Mouse (Mus musculus) testis, postnatal 10 days (tissue): ENCODE measurements around the gene Mcam.
A peak's percentile ranks its signal among the peaks of the same experiment; 100 is the strongest.

Experiments
- DNase-seq: peaks from one replicate; pipeline ENCODE4 v3.0.0; 2021; ENCODE audit warnings: low spot score

The Mcam gene

DNA sequence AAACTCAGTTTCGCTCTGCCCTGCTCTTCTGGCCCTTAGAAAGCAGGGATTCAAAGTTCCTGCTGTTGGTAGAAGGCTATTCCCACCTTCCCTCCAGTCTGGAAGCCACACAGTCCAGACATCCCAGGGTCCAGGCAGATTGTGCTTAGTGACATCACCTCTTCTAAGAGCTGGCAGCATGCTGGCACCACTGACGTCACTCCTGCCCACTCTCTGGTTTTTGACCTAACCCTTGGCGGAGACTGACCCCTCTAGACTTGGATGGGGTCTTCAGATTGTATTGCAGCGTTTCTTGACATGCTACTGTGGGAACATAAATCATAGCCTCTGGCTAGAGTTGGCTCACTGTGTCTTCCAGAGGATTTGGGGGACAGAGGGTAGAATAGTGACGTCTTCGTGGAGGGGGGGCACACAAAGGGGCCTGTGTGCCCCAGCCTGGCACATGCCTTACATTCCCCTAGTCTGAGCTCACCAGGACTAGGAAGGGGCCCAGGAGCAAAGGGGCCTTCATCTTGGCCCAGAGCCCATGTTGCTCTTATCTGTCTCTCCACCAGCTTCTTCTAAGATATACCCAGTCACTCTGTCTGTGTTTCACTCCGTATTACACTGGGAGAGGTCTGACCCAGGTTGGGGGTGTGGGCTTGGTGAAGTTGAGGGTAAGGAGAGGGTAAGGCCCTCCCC lies 1.6 kb downstream of the Mcam start:
- DNase-seq, result no peak

DNA sequence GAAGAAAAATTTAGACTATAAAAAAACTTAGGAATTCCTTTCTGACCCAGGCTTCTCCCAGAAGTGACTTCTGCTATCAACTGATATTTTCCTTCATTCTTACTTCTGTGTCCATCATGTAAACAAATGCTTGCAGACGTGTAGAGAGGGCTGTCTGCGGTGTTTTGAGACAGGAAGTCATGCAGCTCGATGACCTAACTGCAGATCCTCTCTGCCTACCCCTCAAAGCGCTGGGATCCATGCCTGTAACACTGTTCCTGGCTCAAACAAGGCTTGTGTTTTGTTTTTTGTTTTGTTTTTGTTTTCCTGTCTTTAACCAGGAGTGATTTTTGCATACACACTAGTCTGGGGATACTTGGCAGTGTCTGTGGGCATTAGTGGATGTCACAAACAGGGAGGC lies 3.6 kb downstream of the Mcam start:
- DNase-seq, result no peak

DNA sequence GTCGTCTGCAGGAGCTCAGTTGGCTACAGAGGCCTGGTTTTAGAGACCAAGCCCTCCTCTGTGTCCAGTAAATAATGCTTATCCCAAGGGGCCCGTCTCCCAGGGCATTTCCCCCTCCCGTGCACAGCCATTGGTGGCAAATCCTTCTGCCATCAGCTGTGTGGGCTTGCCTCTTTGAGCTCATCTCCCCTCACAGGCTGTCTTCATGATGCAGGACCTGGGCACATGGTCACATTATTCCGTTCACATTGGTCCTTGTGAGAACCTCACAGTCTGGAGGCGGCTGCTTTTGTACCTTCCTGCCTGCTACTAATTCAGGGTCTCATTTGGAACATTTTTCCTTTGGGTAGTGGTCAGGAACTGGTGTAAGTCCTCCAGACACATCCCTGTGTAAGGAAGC lies 7.7 kb downstream of the Mcam start:
- DNase-seq, result no peak

DNA sequence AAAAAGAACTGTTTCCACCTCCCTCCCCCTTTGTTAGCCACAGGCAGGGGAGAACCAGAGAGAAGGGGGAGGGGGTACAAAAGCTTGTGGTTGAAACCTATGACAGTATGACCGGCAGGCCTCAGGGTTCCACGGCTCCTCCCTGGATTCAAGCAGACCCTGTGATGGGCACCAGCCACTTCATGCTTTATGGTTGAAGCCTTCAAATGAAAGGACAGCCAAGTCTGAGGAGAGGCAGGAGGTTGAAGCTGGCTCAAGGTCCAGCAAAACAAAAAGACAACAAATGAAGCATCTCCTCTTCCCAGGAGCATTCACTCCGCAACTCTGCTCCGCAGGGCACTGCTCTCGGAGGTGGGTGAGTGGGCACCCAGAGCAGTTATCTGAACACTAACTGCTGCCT lies 9.2 kb downstream of the Mcam start:
- DNase-seq, result no peak

DNA sequence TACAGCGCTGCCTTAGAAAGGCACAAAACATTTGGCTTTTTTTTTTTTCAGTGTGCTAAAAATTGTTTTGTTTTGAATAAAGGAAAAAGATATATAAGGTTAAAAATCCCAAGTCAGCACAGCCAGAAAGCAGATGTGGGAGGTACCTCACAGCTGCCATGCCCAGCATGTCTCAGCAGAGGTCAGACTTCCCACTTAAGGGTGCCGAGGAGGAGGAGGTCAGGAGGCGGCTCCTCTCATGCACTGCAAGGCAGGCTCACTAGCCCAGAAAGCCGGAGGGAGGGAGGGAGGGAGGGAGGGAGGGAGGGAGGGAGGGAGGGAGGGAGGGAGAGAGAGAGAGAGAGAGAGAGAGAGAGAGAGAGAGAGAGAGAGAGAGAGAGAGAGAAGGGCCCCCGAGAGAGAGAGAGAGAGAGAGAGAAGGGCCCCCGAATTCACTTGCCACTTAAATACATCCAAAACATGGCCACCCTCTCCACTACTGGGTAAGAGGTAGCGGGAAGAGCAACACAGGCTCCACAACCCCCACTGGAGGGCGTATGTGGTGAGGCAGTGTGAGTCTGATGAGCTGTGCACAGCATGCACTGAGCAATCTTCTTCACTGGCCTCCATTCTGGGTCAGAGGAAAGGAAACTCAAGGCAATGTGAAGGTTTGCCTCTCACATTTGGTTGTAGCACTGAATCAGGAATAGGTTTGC lies 9.9 kb downstream of the Mcam start:
- DNase-seq, result no peak

DNA sequence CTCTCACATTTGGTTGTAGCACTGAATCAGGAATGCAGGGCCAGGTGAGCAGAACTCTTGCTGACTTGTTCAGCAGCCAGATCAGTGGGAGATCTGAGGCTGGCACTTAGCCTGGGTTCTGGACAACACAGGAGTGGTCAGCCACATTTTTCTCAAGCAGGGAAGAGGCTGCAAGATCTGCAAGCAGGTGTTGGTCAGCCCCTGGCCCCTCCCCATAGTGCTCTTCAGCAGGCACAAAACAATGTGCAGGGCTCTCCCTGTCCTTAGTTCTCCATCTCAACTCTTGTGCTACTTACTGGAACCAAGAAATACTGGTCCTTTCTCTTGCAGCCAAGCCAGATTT lies 10.4 kb downstream of the Mcam start:
- no peak for DNase-seq

DNA sequence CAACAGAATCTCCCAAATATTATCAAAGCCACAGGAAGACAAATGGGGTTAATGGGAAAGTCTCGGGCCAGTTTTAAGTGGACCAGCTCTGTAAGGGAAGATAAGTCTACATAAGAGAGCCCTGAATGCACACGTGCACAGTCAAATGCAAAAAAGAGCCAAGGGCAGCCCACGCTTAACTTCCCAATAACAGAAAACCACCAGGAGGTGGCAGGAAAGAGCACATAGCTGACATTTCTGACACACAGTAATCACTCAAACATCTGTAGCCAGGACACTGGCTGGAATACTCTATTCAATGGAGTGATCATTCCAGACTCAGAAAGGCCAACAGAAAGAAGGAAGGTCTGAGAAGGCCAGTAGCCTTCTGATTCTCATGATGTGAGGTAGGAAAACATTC lies 13.0 kb downstream of the Mcam start:
- no peak for DNase-seq

DNA sequence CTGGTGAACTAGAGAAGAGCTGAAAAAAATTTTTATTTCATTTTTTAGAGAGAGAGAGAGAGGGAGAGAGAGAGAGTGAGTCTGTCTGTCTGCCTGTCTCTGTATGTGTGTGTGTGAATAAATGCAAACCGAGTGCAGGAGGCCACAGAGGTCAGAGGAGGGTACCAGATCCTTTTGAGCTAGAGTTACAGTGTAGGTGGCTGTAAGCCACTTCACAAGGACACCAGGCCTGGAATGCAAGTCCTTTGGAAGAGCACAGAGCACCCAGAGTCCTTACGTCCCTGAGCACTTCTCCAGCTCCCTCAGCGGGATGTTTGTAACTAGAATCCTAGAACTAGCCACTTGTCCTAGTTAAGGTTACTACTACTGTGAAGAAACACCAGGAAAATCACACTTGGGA lies 25.6 kb downstream of the Mcam start:
- no peak for DNase-seq

DNA sequence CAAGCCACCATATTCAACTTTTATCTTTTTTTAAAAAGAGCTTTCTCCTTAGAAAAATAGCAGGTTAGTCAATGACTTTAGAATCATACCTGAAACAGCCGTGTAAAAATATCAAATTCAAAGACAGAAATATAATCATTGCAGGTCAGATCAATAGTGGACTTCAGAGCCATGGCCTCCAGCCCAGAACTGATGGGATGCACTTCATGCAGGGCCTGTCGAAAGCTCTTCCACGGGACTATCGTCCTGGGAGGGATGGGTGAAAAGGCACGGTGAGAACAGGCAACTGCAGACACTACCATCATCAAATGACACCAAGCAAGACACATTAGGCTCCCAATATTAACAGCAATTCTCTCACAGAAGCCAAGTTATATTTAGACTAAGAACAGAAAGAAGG lies 34.7 kb downstream of the Mcam start:
- no peak for DNase-seq

DNA sequence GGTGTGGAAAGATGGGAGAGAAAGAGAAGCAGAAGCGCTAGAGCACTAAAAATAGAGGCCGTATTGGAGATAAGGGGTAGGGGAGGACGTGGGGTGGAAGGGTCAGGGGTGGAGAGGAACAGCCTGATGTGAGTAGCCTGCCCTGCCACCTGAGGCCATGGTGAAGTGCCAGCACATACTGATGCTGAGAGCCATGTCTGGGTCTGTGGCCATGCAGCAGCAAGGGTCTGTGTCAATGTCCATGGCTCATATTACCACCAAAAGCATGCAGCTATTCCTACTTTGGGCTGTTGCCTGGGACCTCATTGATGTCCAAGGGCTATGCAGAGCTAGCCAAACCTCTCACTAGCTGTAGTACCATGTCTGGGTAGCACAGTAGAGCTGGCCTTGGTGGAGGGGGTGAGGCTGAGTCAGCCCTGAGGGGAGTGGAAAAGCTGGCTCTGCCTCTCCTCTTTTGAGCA lies 36.5 kb downstream of the Mcam start:
- DNase-seq, result no peak

DNA sequence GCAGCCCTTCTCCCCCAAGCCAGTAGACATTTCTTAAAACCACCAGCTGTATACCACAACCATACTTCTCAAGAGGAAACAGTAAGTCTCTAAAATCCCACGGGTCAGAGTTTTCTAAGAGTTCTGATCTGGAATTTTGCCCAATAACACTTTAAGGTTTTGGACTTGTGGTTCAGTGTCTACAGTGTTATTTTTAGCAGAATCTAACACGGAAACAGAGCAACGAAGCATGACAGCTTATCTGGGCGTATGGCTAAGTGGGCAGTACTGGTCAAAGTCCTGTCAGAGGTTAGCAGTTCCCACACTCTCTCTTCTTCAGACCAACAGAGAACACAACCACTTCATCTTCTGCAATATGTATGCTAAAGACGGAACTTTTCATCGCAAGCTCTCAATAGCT lies 41.3 kb downstream of the Mcam start:
- no peak for DNase-seq

DNA sequence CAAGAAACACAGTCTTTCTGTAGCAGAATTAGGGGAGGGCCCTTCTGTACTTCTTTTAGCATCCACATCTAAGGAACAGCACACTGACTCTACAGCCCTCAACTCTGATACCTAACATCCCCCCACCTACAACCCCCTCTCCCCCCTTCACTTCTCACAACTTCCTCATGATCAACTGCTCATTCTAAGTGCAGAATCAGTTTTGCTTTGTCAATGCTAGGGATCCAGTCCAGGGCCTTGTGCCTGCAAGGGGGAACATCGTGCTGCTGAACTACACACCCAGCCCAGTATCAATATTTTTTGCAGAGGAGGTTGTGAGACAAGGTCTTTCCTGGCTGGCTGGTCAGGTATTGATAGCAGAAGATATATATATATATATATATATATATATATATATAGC lies 41.7 kb downstream of the Mcam start:
- no peak for DNase-seq

DNA sequence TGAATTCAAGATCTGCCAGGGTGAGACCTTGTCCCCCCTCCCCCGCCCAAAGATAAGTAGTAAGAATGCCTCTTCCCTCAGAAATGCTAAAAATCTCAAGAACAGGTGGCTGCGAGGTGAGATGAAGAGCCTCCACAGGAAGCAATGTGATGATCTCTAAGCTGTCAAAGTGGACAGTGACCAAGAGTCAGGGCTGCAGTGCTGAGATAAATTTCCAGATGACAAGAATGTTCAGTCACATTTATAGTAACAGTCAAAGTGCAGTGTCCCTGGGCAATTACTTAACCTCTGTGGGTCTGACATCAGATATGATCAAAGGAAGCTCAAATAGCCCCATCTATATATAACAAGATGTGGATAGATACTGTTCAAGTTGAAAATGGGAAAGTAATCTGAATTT lies 43.1 kb downstream of the Mcam start:
- no peak for DNase-seq

DNA sequence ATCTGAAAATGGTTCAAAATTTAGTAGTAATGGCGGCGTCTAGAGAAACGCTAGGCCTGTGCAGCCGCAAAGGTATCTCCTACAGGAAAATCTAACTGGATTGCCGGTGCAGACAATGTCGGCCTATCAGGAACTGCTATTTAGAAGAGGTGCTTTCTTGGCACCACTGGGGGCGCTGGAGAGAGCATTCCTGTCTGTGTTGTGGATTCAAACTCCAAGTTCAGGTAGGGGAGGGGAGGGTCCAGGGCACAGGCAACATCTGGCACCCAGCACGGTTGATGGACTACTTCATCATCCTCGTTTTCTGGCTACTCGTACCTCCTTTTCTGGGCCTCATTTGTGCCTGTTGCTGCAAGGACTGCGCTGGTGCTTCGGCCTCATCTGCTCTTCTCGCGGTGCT lies 44.1 kb downstream of the Mcam start:
- DNase-seq, result peak; percentile 58

DNA sequence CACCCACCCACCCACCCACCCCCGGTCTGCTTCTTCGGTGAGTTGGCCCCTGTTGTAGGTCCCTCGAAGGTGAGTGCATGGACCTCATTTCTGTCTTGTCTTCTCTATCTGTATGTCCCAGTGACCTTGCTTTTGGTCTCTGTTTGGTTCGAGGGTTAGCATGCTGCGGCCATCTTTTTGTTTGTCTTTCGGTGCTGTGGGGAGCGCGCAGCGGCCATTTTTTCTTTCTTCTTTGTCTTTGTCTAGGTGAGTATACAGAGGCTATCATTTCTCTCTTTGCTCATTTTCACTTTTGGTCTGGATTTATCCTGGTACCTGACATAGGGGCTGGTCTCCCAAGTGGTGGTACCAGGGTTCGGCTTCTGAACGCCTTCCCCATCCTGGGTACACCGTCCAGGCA lies 44.5 kb downstream of the Mcam start:
- DNase-seq, result no peak

DNA sequence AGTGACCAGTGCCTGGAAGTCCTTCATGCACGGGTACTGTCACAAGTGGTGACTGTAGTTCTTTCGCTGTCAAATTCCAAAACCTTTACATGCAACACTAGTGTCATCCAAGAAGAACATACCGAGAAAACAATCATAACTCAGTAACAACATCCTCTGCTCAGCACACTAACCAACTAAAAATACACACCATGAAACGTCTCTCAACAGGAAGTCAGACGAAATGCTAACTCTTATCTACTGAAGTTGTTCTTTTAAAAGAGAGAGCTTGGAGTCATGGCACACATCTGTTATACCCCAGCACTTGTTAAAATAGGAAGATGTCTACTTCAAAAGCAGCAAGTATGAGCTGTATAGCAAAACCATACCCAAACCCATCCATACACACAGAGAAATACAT lies 47.3 kb downstream of the Mcam start:
- DNase-seq, result no peak

DNA sequence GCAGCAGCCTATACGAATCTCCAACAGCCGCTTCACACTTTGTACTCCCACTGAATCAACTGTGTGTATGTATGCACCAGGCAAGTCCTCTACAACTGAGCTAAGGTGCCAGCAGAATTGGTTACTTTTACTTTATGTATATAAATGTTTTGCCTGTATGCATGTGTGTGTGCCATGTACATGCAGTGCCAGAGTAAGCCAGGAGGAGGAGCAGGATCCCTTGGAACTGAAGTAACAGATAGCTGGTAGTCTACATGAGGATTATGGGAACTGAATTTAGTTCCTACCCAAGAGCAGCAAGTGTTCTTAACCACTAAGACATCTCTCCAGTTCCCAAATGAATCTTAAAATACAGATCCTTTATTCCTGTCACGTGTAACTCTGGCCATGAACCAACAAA lies 48.0 kb downstream of the Mcam start:
- peak; percentile 57 for DNase-seq

DNA sequence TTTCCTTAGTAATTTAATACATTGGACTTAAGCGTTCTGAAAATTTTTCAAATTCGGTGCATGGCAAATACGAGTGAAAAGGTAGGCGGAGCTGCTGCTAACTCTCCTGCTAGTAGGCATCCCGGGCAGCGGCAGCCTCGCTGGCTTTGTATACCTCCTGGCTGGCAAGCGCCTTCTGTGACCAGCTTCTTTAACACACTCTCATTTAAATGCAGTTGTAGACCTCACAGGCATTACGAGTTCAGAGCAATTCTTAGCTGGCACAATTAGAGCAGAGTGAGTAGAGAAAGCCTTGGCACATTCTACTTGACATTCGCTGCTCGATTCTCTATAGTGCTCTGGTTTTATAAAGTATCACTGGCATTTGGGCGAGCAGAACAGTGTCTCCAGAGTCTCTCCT lies 54.0 kb downstream of the Mcam start:
- DNase-seq, result no peak

DNA sequence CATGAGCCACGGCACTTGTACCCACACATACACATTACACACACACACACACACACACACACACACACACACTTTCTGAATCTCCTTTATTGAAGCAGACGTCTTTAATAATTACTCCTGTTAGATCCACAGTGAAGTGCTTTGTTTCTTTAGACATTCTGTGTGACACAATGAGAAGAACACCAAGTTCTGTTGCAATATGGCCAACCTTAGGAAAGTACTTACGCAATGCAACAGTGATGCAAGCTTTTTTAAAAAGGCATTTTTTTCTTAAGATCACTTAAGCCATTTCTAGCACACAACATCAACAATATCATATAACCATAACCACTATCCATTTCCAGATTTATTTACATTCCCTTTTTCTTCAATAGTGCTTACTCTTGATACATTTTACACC lies 56.9 kb downstream of the Mcam start:
- no peak for DNase-seq

DNA sequence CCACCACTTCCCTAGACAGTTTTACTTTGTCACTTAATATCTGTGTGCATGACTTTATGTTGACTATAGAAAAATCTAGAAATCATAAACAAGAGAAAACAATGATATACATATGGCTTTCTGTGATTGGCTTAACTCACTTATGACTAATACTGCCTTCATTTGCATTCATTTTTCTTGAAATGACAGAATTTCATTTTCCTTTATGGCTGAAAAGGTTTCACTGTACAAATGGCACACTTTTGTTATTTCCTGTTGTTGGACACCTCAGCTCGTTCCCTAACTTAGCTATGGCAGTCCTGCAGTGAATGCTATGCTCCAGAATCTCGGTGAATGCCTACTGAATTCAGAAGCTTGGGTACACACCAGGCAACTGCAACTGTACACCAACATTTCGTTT lies 58.0 kb downstream of the Mcam start:
- DNase-seq, result no peak
